Mouse (Mus musculus) c-Kit-positive CD71-negative TER-119-negative erythroid progenitor cells, embryonic 14.5 days (primary cell): ENCODE results near the gene Ncl.

Experiments used
- DNase-seq: peaks from one replicate; pipeline ENCODE4 v3.0.0-alpha.2; 2013; ENCODE audit warnings: low read depth

Gene Ncl

GRCm38 (mm10) chr1:86358906-86359797, at the start of gene Ncl:
Ncl (minus strand) TSS chr1:86359400.
- DNase-seq, result peak; percentile 97

- no peak for DNase-seq
Measured at GRCm38 (mm10) chr1:86408515-86408914, 49.3 kb upstream of the Ncl start.

DNA sequence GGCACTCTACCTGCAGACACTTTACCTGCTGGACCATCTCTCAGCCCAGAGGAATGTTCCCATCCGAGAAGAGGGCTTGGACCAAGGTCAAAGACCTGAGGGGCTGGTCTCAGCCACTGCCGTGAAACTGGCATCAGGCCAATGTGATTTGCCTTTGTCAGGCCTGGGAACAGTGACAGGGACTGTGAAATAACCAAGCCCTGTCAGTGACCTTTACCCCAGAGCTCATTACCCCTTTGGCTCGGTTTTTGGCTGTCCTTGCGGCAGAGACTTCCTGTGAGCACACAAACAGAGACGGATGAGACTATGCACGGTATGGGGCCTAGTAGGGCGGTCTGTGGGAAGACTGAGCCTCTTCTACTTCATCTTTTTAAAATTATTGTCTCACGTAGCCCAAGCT, 47.7 kb upstream of the Ncl start:
- no peak for DNase-seq

- DNase-seq, result no peak
Measured at GRCm38 (mm10) chr1:86406313-86406712, 47.1 kb upstream of the Ncl start.

GRCm38 (mm10) chr1:86404834-86405233, 45.6 kb upstream of the Ncl start:
- DNase-seq, result no peak

GRCm38 (mm10) chr1:86400096-86400754, 41.0 kb upstream of the Ncl start:
- no peak for DNase-seq

DNA sequence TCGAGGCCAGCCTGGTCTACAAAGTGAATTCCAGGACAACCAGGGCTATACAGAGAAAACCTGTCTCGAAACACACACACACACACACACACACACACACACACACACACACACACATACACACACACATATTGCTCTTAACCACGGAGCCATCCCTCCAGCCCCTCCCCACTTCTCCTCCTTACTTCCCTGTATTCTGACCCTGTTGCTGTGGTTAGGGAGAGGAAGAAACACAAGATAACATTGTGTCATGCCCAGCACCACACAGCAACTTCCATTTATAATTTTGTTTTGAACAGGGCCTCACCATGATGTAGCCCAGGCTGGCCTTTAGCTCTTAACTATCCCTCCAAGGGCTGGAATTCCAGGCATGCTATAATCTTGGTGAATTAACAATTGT, 40.1 kb upstream of the Ncl start:
- no peak for DNase-seq

- no peak for DNase-seq
Measured at GRCm38 (mm10) chr1:86398222-86398621, 39.0 kb upstream of the Ncl start.

DNA sequence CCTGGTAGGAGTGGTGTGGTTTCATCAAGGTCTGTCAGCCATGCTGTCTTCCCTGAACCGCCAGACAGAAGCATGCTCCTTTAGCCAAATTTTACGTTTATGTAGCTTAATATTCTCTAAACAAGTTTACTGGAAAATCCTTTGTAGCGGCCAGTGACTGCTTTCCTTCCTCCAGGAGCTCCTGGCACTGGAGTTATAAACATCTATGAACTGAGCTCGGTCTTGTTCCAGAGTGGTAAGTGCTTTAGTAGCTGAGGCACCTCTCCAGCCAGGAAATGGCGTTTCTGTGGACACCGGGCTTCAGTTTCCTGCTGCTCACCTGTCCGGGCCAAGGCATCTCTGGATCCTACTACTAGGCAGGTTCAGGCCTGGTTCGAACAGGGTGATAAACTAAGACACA, 38.4 kb upstream of the Ncl start:
- DNase-seq, result no peak

DNA sequence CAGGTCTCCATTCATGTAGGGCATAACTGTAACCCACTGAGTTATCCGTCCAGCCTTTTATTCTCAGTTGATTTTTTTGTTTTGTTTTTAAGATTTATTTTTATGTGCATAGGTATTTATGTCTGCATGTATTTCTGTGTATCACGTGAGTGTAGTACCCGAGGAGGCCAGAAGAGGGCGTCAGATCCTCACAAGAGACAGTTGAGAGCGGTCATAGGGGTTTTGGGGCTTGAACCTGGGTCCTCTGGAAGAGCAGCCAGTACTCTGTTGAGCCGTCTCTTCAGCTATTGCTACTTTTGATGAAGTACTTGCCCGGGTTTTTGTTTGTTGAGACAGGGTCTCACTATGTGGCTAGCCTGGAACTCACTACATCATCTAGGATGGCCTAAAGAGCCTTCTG, 36.7 kb upstream of the Ncl start:
- no peak for DNase-seq

GRCm38 (mm10) chr1:86394246-86394645, 35.0 kb upstream of the Ncl start:
- DNase-seq, result no peak

DNA sequence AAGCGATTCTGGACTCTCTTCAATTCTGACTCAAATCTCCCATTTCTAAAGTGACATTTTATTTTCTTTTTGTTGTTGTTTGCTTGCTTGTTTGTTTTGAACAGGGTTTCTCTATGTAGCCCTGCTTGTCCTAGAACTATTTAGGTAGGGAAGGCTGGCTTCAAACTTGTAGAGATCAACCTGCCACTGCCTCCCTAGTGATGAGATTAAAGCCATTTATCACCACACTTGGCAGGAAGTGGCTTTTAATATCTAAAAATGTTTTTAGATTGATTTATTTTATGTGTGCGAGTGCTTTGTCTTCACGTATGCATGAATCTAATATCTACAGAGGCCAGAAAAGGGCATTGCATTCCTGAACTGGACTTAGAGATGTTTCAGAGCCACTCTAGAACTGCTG, 34.0 kb upstream of the Ncl start:
- no peak for DNase-seq

- DNase-seq, result no peak
Measured at GRCm38 (mm10) chr1:86391425-86391824, 32.2 kb upstream of the Ncl start.

DNA sequence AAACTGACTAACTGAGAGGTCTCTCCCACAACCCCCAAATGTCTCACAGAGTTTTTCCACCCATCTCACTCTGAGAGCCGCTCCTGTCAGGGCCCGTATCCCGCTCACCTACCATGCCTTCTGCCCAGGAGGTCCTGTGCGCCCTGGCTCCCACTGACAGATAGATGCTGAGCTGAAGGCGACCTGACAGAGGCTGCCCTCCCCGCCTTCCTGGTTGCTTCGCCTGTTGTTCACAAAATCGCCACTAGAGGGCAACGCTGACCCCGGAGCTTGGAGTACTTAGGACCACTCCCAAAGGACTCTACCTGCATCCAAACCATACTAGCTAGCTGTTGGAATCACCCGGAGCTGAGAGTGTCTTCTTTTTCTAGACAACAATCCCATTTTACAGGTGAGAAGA, 30.0 kb upstream of the Ncl start:
- DNase-seq, result peak; percentile 60

- DNase-seq, result no peak
Measured at GRCm38 (mm10) chr1:86381027-86381426, 21.8 kb upstream of the Ncl start.

GRCm38 (mm10) chr1:86379161-86379569, 20.0 kb upstream of the Ncl start:
- no peak for DNase-seq

DNA sequence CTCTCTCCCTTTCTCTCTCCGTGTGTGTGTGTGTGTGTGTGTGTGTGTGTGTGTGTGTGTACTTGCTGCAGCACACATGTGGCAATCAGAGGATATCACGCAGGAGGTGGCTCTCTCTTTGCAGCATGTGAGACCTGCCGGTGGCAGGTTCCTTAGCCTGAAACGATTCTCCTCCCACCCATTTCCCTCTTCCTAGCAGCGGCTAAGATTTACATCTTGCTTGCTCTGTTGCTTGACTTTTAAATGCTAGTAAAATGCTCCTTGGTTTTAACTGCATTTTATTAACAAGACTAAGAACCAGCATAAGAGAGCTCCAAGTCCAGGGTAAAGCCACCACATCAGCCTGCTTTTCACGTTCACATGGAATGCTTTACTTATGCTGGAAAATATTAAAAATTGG, 19.5 kb upstream of the Ncl start:
- no peak for DNase-seq

DNA sequence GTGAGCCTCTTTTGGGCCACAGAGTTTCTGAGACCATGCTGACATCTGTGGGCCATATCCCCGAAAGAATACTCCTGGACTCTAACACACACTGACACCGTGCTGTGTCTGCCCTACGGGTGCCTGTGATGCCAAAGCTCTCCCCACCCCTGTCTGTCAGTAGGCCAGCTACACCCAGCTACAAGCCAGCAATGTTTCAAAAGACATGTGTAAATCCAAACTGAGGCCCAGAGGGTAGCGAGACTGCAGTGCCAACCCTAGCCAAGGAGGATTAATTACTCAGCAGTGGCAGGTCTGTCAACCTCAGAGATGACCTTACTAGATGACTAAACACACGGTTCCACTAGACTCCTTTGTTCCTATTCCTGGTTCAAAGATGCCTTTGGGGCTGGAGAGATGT, 17.2 kb upstream of the Ncl start:
- no peak for DNase-seq

- DNase-seq, result no peak
Measured at GRCm38 (mm10) chr1:86371997-86372396, 12.8 kb upstream of the Ncl start.

DNA sequence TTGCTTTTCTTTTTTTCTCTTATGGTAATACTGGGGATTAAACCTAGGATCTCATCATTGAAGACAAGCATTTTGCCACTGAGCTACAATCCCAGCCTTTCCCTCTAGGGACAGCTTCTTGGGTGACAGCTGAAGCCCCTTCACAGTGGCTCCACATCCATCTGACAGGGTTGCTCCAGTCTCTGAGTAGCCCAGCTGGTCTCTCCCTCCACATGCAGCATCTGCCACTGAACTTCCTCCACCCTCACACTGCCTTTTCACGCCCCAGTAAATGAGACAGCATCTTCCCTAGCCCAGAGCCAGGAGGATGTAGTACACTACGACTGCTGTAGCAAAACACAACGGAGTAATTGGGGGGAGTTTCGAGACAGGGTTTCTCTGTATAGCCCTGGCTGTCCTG, 8.9 kb upstream of the Ncl start:
- no peak for DNase-seq

DNA sequence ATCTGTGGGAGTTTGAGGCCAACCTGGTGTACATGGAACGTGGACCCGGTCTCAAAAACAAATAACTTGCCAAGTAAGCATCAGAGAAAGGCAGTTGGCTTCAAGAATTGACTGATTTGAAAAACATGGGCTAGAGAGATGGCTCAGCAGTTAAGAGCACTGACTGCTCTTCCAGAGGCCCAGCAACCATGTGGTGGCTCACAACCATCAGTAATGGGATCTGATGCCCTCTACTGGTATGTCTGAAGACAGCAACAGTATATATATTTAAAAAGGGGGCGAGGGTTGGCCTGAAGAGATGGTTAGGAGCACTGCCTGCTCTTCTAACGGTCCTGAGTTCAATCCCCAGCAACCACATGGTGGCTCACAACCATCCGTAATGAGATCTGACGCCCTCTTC, 4.5 kb upstream of the Ncl start:
- no peak for DNase-seq

DNA sequence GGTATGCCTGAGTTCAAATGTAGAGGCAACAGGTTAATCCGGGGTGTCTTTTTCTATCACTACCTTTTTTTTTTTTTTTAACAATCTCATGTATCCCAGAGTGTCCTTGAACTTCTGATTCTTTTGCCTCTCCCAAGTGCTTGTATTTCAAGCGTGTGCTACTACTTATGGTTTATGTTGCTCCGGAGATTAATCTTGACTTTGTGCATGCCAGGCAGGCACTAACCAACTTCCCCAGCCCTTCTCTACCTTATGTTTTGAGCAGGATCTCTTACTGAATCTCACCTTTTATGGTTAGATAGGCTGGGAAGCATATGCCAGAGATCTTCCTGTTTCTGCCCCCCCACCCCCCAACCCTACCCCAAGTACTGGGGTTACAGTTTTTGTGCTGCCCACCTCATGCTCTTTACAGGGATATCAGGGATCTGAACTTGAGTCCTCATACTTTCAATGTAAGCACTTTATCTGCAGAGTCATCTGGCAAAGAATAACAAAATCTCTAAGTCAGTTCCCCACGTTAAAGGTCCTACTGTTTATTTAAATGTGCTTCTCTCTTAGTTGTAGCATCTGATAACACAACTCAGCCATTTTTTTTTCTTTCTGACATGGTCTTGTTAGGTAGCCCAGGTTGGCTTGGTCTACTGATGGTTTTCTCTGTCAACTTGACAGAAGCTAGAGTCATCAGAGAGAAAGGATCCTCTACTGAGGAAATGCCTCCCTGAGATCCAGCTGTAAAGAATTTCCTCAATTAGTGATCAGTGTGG, 2.8 kb upstream of the Ncl start:
- no peak for DNase-seq

GRCm38 (mm10) chr1:86360441-86360840, 1.2 kb upstream of the Ncl start:
- DNase-seq, result no peak
